Comparison of ENCODE assay signal across 10 mouse cellular contexts in the genomic region with DNA sequence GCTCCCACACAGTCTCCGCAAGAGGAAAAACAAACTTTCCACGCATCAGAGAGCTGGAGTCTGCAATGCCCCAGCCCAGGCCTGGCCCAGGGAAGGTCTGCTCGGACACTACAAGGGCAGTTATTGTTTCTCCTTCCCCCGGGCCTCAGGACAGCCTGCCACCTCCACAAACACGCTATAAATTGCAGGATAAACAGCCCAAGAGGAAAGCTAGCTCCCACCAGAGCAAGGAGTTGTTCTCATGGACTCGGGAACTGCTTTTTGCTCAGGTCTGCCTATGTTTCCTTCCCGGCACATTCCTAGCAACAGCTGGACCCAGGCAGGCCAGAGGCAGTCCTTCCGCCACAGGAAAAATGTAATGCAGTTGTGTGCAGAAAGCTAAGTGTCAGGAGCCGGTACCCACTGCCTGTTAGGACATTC. TPM values are rescaled to one million over a fixed set of nuclear protein-coding genes. Genes with fewer than 3 reads are reported as not detected.
DNase-seq lines count a peak whose midpoint lies in the region; ATAC-seq and TF ChIP-seq lines count a peak whose summit lies in the region.
"Had no signal": no experiment of that assay in that cellular context is flagged by ENCODE, and none has a peak within 500 bp of the region (broad histone marks: within the 10 kb centered on the region; RNA-seq: fewer than 3 reads in every experiment).

No protein-coding gene starts in this region.

- H3K4me1 ChIP-seq in hindbrain, embryonic 13.5 days (replicated peaks), result peaks cover 19% of the 10 kb centered on the region
- peaks cover 23% of the 10 kb centered on the region for H3K4me1 ChIP-seq in hindbrain, embryonic 12.5 days
- peaks cover 34% of the 10 kb centered on the region for H3K4me1 ChIP-seq in embryonic facial prominence, embryonic 14.5 days (ENCODE audit: control insufficient read depth, insufficient read depth, low read length)
- peaks cover 50% of the 10 kb centered on the region for H3K4me1 ChIP-seq in kidney, adult 2 months (ENCODE audit: control insufficient read depth, insufficient read depth, low read length)
- H3K4me1 ChIP-seq in limb, embryonic 15.5 days, result peaks cover 49% of the 10 kb centered on the region

- H3K4me2 ChIP-seq in hindbrain, embryonic 13.5 days, result no peak overlapping the region
- no peak overlapping the region for H3K4me2 ChIP-seq in hindbrain, embryonic 12.5 days (replicated peaks)
- H3K4me2 ChIP-seq in embryonic facial prominence, embryonic 14.5 days (ENCODE audit: low read depth, low read length), result 0 out of 2 replicates have a peak overlapping the region, but pooled peaks have one; percentile 15
- H3K4me2 ChIP-seq in limb, embryonic 15.5 days, result no peak overlapping the region
- H3K4me2 ChIP-seq: liver, embryonic 12.5 days had no signal

- no peaks in the 10 kb centered on the region for H3K36me3 ChIP-seq in hindbrain, embryonic 13.5 days
- H3K36me3 ChIP-seq in hindbrain, embryonic 12.5 days, result no peaks in the 10 kb centered on the region
- H3K36me3 ChIP-seq in embryonic facial prominence, embryonic 14.5 days (ENCODE audit: control insufficient read depth, insufficient read depth, low read length), result no peaks in the 10 kb centered on the region
- H3K36me3 ChIP-seq in kidney, adult 2 months (ENCODE audit: control insufficient read depth, insufficient read depth, low read length), result no peaks in the 10 kb centered on the region
- H3K36me3 ChIP-seq in limb, embryonic 15.5 days, result no peaks in the 10 kb centered on the region

- 59% methylated on average over 9 of the region's 9 CpGs for WGBS in hindbrain, embryonic 13.5 days
- WGBS in hindbrain, embryonic 12.5 days, result 56% methylated on average over 9 of the region's 9 CpGs
- WGBS in embryonic facial prominence, embryonic 14.5 days, result 34% methylated on average over 8 of the region's 9 CpGs
- 18% methylated on average over 9 of the region's 9 CpGs for WGBS in kidney, adult 2 months
- 49% methylated on average over 9 of the region's 9 CpGs for WGBS in limb, embryonic 15.5 days

- TF ChIP-seq POLR2A in kidney, adult 2 months (IDR thresholded peaks at IDR 0.05; ENCODE audit: low read depth, low read length), result no peak

- no peak for DNase-seq in embryonic facial prominence, embryonic 14.5 days (ENCODE audit: low spot score)
- DNase-seq in kidney, adult 2 months, result peak; percentile 86
- no peak for DNase-seq in layer of hippocampus, postnatal 14 days (ENCODE audit: low spot score in 2 of 2)
- DNase-seq in left cerebral cortex, postnatal 14 days (ENCODE audit: low spot score in 2 of 2), result no peak
- DNase-seq: cerebellum, adult 2 months; thymus, postnatal 36 days had no signal

- no peaks in the 10 kb centered on the region for H3K27me3 ChIP-seq in hindbrain, embryonic 13.5 days
- no peaks in the 10 kb centered on the region; the same call in 1 of the 2 replicates for H3K27me3 ChIP-seq in hindbrain, embryonic 12.5 days
- H3K27me3 ChIP-seq in embryonic facial prominence, embryonic 14.5 days (replicated peaks; ENCODE audit: control insufficient read depth, insufficient read depth, low read length), result no peaks in the 10 kb centered on the region
- H3K27me3 ChIP-seq in kidney, adult 2 months (replicated peaks; ENCODE audit: control insufficient read depth, insufficient read depth, low read length), result no peaks in the 10 kb centered on the region
- H3K27me3 ChIP-seq in limb, embryonic 15.5 days, result no peaks in the 10 kb centered on the region
- H3K27me3 ChIP-seq: liver, embryonic 12.5 days had no signal

- intact Hi-C loops in left cerebral cortex, postnatal 14 days (cut with DNase I), result no loop called here

- H3K27ac ChIP-seq in hindbrain, embryonic 13.5 days, result peak overlapping the region; percentile 59; the same call in 1 of the 2 replicates
- no peak overlapping the region for H3K27ac ChIP-seq in hindbrain, embryonic 12.5 days
- H3K27ac ChIP-seq in embryonic facial prominence, embryonic 14.5 days (replicated peaks; ENCODE audit: low read depth, low read length), result peak overlapping the region; percentile 75
- H3K27ac ChIP-seq in kidney, adult 2 months (ENCODE audit: insufficient read depth, low read depth, low read length), result peak overlapping the region; percentile 96
- H3K27ac ChIP-seq in limb, embryonic 15.5 days, result peak overlapping the region; percentile 73
- H3K27ac ChIP-seq: liver, embryonic 12.5 days had no signal

- H3K9ac ChIP-seq in hindbrain, embryonic 13.5 days, result no peak overlapping the region
- no peak overlapping the region for H3K9ac ChIP-seq in hindbrain, embryonic 12.5 days
- H3K9ac ChIP-seq in embryonic facial prominence, embryonic 14.5 days (ENCODE audit: low read depth, low read length), result no peak overlapping the region
- no peak overlapping the region for H3K9ac ChIP-seq in limb, embryonic 15.5 days
- H3K9ac ChIP-seq: liver, embryonic 12.5 days had no signal

- no peak overlapping the region for H3K4me3 ChIP-seq in hindbrain, embryonic 13.5 days
- H3K4me3 ChIP-seq in hindbrain, embryonic 12.5 days, result no peak overlapping the region
- H3K4me3 ChIP-seq in embryonic facial prominence, embryonic 14.5 days (ENCODE audit: low read depth, low read length), result no peak overlapping the region
- no peak overlapping the region for H3K4me3 ChIP-seq in kidney, adult 2 months (ENCODE audit: insufficient read depth, low read depth, low read length)
- H3K4me3 ChIP-seq in limb, embryonic 15.5 days, result no peak overlapping the region
- H3K4me3 ChIP-seq: liver, embryonic 12.5 days had no signal

- TF ChIP-seq CTCF in kidney, adult 2 months (conservative IDR thresholded peaks at IDR 0.05; ENCODE audit: insufficient read depth, insufficient read length, low read depth, low read length), result no peak

- H3K9me3 ChIP-seq in hindbrain, embryonic 13.5 days, result no peaks in the 10 kb centered on the region
- no peaks in the 10 kb centered on the region for H3K9me3 ChIP-seq in hindbrain, embryonic 12.5 days (replicated peaks)
- no peaks in the 10 kb centered on the region for H3K9me3 ChIP-seq in embryonic facial prominence, embryonic 14.5 days (ENCODE audit: control insufficient read depth, low read length)
- H3K9me3 ChIP-seq in limb, embryonic 15.5 days, result no peaks in the 10 kb centered on the region
- H3K9me3 ChIP-seq: liver, embryonic 12.5 days had no signal

- no peak for ATAC-seq in hindbrain, embryonic 13.5 days (ENCODE audit: low FRiP score)
- ATAC-seq in hindbrain, embryonic 12.5 days (ENCODE audit: low FRiP score), result no peak
- peak; percentile 22 for ATAC-seq in embryonic facial prominence, embryonic 14.5 days (ENCODE audit: low read depth)
- no peak for ATAC-seq in limb, embryonic 15.5 days (ENCODE audit: insufficient number of reproducible peaks, low FRiP score, low TSS enrichment, low read depth)
- ATAC-seq: liver, embryonic 12.5 days had no signal

RNA-seq across cellular contexts. Expression of gene Cd82, which starts 23.6 kb away (rescaled TPM):
- polyA plus RNA-seq in hindbrain, embryonic 13.5 days (2015; fragmentation: Nextera tagmentation; extraction: Ambion mirVana), result 19.8 and 23.7 TPM in 2 replicates
- polyA plus RNA-seq in hindbrain, embryonic 12.5 days (2016; fragmentation: Nextera tagmentation; extraction: Ambion mirVana), result 13.2 and 15.4 TPM in 2 replicates
- 46.0 and 46.9 TPM in 2 replicates for polyA plus RNA-seq in embryonic facial prominence, embryonic 14.5 days (2014; fragmentation: Nextera tagmentation; extraction: Ambion mirVana)
- 200 and 223 TPM in 2 replicates for polyA plus RNA-seq in kidney, adult 2 months (2012; rRNA removed)
- polyA plus RNA-seq in limb, embryonic 15.5 days (2015; fragmentation: Nextera tagmentation; extraction: Ambion mirVana), result 51.4 and 63.0 TPM in 2 replicates
- total RNA-seq in layer of hippocampus, postnatal 14 days (2021), result 10 to 100 TPM; 11.2 to 15.2 TPM
- total RNA-seq in left cerebral cortex, postnatal 14 days (2021), result 10 to 100 TPM in 1 of 2 experiments, 1 to 10 TPM in 1; 9.5 to 10.1 TPM
